Mouse (Mus musculus) kidney, embryonic 16.5 days (tissue): ENCODE measurements at regions not wholly inside any gene's neighbourhood (a gene's known extent, or its start where the extent isn't known, plus 50 kb on each side); places are given as distances from the start of the nearest gene placed in this dataset.

ENCODE experiments used
- ATAC-seq: fragments of 200-750 bp; cut with Nextera tagmentation; 2 replicates; pipeline ENCODE4 v1.8.0; 2017; ENCODE audit warnings: moderate TSS enrichment; ENCODE audit not compliant: low FRiP score, low TSS enrichment
- H3K27ac ChIP-seq: fragments of 300-500 bp; sonication (generic); 2 replicates; pipeline ENCODE4 v1.5.1; 2014; ENCODE audit warnings: low read length
- H3K27me3 ChIP-seq: fragments of 300-500 bp; sonication (generic); 2 replicates; pipeline ENCODE4 v1.6.1; 2014; ENCODE audit warnings: low read length, control low read depth, mixed read lengths; ENCODE audit not compliant: insufficient read depth
- H3K36me3 ChIP-seq: fragments of 300-500 bp; sonication (generic); 2 replicates; pipeline ENCODE4 v1.6.1; 2014; ENCODE audit warnings: low read length, control low read depth, mixed read lengths; ENCODE audit not compliant: insufficient read depth
- H3K4me1 ChIP-seq: fragments of 300-500 bp; sonication (generic); 2 replicates; pipeline ENCODE4 v1.6.1; 2014; ENCODE audit warnings: low read length, control low read depth, mixed read lengths; ENCODE audit not compliant: insufficient read depth
- H3K4me2 ChIP-seq: fragments of 300-500 bp; sonication (generic); replicated peaks from 2 replicates; pipeline ENCODE4 v1.6.1; 2014; ENCODE audit warnings: low read depth, low read length
- H3K4me3 ChIP-seq: fragments of 300-500 bp; sonication (generic); 2 replicates; pipeline ENCODE4 v1.5.1; 2014; ENCODE audit warnings: mild to moderate bottlenecking, low read length
- H3K9ac ChIP-seq: fragments of 300-500 bp; sonication (generic); replicated peaks from 2 replicates; pipeline ENCODE4 v1.6.1; 2014; ENCODE audit warnings: low read length
- H3K9me3 ChIP-seq: fragments of 300-500 bp; sonication (generic); 2 replicates; pipeline ENCODE4 v1.6.1; 2016; ENCODE audit warnings: low read length, control low read depth
- WGBS: fragments of 180-500 bp; shearing (Covaris S2); extraction: QIAGEN DNeasy Blood & Tissue Kit; methylation state at CpG from one replicate; pipeline ENCODE4 v1.1.7; 2014; 5-methylcytosine and 5-hydroxymethylcytosine counted together

DNA sequence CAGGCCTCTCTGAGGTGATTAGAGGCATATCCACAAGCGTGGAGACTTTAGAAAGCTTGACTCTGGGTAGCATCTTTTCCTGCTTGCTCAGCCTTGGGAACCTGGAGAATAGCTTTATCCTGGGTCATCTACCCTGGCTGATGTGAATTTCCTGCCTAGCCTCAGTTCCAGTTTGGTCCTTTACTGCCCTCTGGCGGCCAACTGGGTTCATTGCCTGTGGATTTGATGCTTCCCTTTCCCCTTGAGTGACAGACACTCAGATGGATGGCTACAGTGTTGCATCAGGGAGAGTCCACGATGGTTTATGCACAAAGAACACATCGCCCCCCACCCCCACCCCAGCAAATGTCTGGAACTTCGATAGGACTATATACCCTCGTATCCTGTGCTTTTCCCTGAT is 364.1 kb upstream of the Trpc7 start:
- H3K9ac ChIP-seq, result no peak overlapping the region
- 6% methylated on average over 6 of the region's 6 CpGs for whole genome bisulfite sequencing
- H3K4me2 ChIP-seq, result no peak overlapping the region
- no peak overlapping the region for H3K4me3 ChIP-seq
- no peaks in the 10 kb centered on the region for H3K4me1 ChIP-seq
- no peaks in the 10 kb centered on the region for H3K36me3 ChIP-seq
- ATAC-seq, result 0 out of 2 replicates have a peak, but pooled peaks have one; percentile 39
- no peak overlapping the region for H3K27ac ChIP-seq
- H3K9me3 ChIP-seq, result no peaks in the 10 kb centered on the region
- no peaks in the 10 kb centered on the region; the same call in 1 of the 2 replicates for H3K27me3 ChIP-seq

DNA sequence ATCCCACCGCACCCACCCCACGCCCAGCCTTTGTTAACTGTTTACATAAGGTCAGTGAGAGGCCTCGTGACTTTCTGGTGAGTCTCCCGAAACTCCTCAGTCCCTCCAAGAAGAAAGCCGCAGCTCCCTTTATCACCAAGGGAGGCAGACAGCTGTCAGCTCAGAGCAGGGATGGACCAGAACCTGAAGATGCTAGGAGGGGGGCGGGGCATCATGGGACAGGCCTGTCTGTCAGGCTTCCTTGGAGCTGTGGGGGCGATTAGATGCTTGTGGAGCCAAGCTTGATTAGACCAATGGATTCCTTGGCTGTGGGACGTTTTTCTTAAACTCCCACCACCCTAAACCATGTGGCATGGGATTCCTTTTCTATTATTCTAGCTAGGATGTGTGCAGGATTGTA is 363.7 kb upstream of the Trpc7 start:
- Histone ChIP-seq H3K4me3 (no peak overlapping the region), H3K9ac (no peak overlapping the region), H3K27ac (no peak overlapping the region), H3K36me3 (no peaks in the 10 kb centered on the region), H3K4me1 (no peaks in the 10 kb centered on the region), H3K27me3 (no peaks in the 10 kb centered on the region; the same call in 1 of the 2 replicates), H3K9me3 (no peaks in the 10 kb centered on the region), H3K4me2 (no peak overlapping the region)
- 68% methylated on average over 8 of the region's 8 CpGs for WGBS
- 0 out of 2 replicates have a peak, but pooled peaks have one; percentile 23 for ATAC-seq

DNA sequence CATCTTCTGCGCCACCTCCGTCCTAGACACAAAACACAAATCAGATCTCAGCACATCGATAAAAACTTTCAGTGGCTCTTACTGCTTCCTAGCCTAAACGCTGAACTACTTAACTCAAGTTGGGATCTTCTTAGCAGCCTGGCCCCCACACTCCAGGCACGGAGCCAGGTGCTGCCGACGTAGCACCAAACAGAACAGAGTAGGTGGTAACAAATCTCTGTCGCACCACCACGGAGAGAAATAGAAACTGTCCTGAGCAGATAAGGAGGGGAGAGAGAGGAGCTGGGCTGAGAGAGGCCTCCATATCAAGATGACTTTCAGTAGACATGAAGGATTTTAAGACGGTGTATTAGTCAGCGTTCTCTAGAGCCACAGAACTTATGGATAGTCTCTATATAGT is 360.1 kb upstream of the Trpc7 start:
- ATAC-seq, result no peak
- Histone ChIP-seq H3K36me3 (no peaks in the 10 kb centered on the region), H3K9me3 (no peaks in the 10 kb centered on the region), H3K4me2 (no peak overlapping the region), H3K4me1 (no peaks in the 10 kb centered on the region), H3K9ac (no peak overlapping the region), H3K27ac (no peak overlapping the region), H3K4me3 (no peak overlapping the region), H3K27me3 (no peaks in the 10 kb centered on the region)
- 81% methylated on average over 11 of the region's 11 CpGs for WGBS

DNA sequence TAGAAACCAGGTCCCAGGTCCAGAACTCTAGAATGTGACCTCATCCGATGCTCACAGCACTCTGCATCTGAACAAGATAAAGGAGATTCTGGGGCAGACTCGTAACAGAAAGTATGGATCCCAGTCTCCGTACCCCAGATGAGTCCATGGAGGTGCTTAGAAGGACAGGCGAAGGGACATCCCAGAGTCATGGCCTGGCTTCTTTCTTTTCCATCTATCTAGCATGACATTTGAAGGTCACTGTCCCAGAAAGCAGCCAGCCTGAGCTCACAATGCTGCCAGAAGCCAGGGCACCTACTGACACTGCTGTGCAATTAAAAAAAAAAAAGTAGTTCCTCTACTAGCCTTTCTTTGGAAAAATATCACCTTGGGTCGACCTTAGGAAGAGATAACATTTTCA is 354.1 kb upstream of the Trpc7 start:
- no peak for ATAC-seq
- no peaks in the 10 kb centered on the region; the same call in 1 of the 2 replicates for H3K4me1 ChIP-seq
- no peaks in the 10 kb centered on the region for H3K36me3 ChIP-seq
- no peak overlapping the region for H3K4me3 ChIP-seq
- H3K27me3 ChIP-seq, result no peaks in the 10 kb centered on the region
- H3K9me3 ChIP-seq, result no peaks in the 10 kb centered on the region
- WGBS, result 86% methylated on average over 5 of the region's 5 CpGs
- H3K4me2 ChIP-seq, result no peak overlapping the region
- H3K27ac ChIP-seq, result no peak overlapping the region
- no peak overlapping the region for H3K9ac ChIP-seq

DNA sequence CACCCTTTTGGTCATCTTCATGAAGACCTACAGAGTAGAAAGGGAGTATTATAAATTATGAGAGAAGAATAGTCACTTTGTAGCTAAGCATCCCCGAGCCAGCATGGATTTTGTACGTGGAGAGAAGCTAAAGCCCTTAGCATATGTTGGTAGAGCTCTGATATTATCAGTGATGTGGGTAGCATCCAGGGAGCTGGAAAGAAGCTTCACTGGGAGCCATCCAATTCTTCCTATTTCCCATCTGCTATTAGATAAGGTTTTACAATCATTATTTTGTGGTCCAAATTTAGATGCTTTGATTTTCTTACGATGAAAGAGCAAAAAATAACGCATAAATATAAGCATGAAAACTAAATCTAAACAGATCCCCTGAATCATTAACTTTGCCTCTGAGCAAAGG is 353.6 kb upstream of the Trpc7 start:
- no peaks in the 10 kb centered on the region; the same call in 1 of the 2 replicates for H3K4me1 ChIP-seq
- ATAC-seq, result no peak
- H3K9ac ChIP-seq, result no peak overlapping the region
- no peaks in the 10 kb centered on the region for H3K36me3 ChIP-seq
- WGBS, result 85% methylated on average over 4 of the region's 4 CpGs
- no peak overlapping the region for H3K4me3 ChIP-seq
- H3K27ac ChIP-seq, result no peak overlapping the region
- no peak overlapping the region for H3K4me2 ChIP-seq
- H3K9me3 ChIP-seq, result no peaks in the 10 kb centered on the region
- no peaks in the 10 kb centered on the region for H3K27me3 ChIP-seq

DNA sequence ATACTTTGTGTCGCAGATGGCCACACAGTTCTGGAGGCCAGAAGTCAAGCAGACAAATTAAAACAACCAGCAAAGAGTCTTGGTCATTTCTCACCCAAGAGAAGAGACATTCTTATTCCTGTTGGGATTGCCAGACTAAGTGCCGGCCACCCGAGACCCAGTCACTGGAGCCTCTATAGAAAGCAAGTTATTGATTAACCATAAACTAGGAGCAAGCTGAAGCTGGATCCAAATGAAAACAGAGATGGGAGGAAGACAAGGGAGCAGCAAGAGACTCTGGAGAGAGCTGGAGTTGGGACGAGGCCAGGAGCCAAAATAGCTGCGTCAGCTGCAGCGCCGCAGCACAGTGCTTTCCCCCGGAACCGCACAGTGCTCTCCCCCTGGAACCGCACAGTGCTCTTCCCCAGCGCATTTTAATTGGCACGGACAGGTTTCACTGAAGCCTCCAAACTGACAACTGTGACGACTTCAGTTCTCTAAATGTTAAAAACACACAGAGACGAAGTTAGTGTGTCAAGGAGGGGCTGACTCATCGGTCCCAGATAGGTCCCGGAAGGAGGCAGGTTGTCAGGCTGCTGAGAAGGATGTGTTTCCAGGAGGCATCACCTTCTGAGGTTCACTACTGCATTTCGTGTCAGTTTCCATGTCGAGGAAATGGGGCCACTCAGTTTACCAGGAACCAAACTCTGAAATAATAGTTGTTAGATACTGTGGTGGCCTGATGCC is 350.6 kb upstream of the Trpc7 start:
- 59% methylated on average over 18 of the region's 18 CpGs for WGBS
- no peak overlapping the region for H3K9ac ChIP-seq
- H3K27ac ChIP-seq, result no peak overlapping the region
- ATAC-seq, result peak; percentile 77
- no peaks in the 10 kb centered on the region for H3K9me3 ChIP-seq
- H3K4me3 ChIP-seq, result no peak overlapping the region
- H3K27me3 ChIP-seq, result no peaks in the 10 kb centered on the region
- peak overlapping the region; percentile 37 for H3K4me2 ChIP-seq
- no peaks in the 10 kb centered on the region for H3K36me3 ChIP-seq
- H3K4me1 ChIP-seq, result no peaks in the 10 kb centered on the region; the same call in 1 of the 2 replicates

DNA sequence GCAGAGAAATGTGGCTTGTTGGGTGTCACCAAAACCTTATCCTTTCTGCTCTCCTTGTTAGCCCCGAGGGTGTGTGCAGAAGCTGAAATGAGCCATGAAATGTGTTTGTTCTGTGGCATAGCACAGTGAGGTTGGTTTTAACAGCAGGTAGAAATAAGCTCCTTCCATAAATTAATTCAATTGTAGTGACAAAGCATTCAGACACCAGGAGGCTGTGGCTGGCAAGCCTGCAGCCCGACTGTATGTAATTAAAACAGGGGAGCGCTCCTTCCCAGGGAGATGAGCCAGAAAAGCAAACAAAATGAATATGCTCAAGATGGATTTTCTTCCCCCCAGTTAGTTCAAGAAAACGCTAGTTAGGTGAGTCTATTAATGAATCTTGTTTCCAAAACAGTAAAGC is 341.1 kb upstream of the Trpc7 start:
- 15% methylated on average over 4 of the region's 4 CpGs for WGBS
- ATAC-seq, result no peak
- H3K9ac ChIP-seq, result no peak overlapping the region
- no peaks in the 10 kb centered on the region for H3K9me3 ChIP-seq
- no peaks in the 10 kb centered on the region for H3K36me3 ChIP-seq
- peaks cover 9% of the 10 kb centered on the region for H3K4me1 ChIP-seq
- H3K27me3 ChIP-seq, result no peaks in the 10 kb centered on the region
- H3K4me3 ChIP-seq, result no peak overlapping the region
- H3K4me2 ChIP-seq, result no peak overlapping the region
- no peak overlapping the region for H3K27ac ChIP-seq

DNA sequence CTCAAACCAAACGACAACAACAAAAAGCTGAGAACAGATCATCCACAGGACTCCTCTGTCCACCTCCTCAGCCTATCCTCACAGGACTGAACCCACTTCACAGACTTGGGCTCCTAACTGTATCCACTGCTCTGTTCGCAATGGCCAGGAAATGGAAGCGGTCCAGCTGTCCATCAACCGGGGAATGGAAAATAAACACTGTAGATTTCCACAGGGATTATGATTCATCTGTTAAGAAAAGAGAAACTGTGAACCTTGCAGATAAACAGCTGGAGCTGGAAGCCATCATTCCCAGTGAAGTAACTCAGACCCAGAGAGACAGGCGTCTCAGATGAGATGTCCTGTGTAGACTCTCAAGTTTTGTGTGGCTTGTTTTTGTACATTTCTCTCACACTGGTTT is 340.4 kb upstream of the Trpc7 start:
- no peak overlapping the region for H3K9ac ChIP-seq
- H3K4me2 ChIP-seq, result no peak overlapping the region
- H3K9me3 ChIP-seq, result no peaks in the 10 kb centered on the region
- H3K4me3 ChIP-seq, result no peak overlapping the region
- ATAC-seq, result no peak
- no peaks in the 10 kb centered on the region for H3K36me3 ChIP-seq
- no peak overlapping the region for H3K27ac ChIP-seq
- peaks cover 9% of the 10 kb centered on the region for H3K4me1 ChIP-seq
- no peaks in the 10 kb centered on the region for H3K27me3 ChIP-seq
- WGBS, result 72% methylated on average over 5 of the region's 5 CpGs

DNA sequence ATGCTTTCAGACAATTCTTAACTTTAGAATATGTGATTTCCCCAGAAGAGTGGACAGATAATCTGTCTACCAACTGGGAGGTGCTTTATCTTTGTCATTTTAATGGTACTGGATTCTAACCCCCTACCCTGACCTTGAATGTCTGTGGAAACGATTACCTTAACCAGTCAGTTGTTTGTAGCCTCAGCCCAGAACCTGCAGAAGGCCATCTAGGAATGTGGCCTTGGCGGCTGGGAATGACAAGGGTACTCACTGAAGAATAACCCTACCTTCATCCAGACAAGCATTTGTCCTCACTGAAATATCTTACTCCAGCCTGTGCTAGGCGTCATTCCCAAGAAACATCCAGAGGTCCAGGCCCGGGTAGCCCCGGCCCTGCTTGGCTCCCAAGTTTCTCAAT is 337.1 kb upstream of the Trpc7 start:
- Histone ChIP-seq H3K4me3 (no peak overlapping the region), H3K9me3 (0 out of 2 replicates have a peak, but pooled peaks cover under 1% of the 10 kb centered on the region), H3K4me1 (peaks cover 9% of the 10 kb centered on the region), H3K27me3 (no peaks in the 10 kb centered on the region), H3K36me3 (no peaks in the 10 kb centered on the region), H3K27ac (no peak overlapping the region), H3K4me2 (no peak overlapping the region), H3K9ac (no peak overlapping the region)
- no peak for ATAC-seq
- WGBS, result 81% methylated on average over 5 of the region's 5 CpGs

DNA sequence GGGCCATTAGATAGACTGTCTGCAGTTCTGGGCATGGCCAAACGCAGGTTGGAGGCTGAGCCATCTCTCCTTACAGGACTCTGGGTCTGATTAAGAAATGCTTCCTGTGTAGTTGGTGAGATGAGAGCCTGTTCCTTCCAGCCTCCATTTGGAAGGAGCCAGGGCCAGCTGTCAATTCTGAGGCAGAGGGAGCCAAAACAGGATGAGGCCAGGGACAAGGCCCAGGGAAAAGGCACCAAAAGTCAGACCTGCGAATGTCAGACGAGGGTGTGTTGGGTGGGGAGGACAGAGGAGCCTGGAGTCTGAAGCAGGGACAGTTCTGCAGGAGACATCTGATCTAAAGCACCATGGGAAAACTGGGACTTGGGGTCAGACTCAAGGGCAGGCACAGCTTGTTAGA is 335.9 kb upstream of the Trpc7 start:
- Histone ChIP-seq H3K36me3 (no peaks in the 10 kb centered on the region), H3K27ac (no peak overlapping the region), H3K27me3 (no peaks in the 10 kb centered on the region), H3K4me1 (peaks cover 3% of the 10 kb centered on the region), H3K4me2 (no peak overlapping the region), H3K4me3 (no peak overlapping the region), H3K9me3 (0 out of 2 replicates have a peak, but pooled peaks cover 2% of the 10 kb centered on the region), H3K9ac (no peak overlapping the region)
- WGBS, result 55% methylated on average over 3 of the region's 3 CpGs
- no peak for ATAC-seq
